Mouse (Mus musculus): ENCODE measurements around the gene Pcsk5. TPM values are rescaled to one million over a fixed set of nuclear protein-coding genes. Genes with fewer than 3 reads are reported as not detected.

Pcsk5 gene
- 10.0 and 12.1 TPM in 2 replicates for polyA plus RNA-seq (2015; fragmentation: Nextera tagmentation; extraction: Ambion mirVana)

DNA sequence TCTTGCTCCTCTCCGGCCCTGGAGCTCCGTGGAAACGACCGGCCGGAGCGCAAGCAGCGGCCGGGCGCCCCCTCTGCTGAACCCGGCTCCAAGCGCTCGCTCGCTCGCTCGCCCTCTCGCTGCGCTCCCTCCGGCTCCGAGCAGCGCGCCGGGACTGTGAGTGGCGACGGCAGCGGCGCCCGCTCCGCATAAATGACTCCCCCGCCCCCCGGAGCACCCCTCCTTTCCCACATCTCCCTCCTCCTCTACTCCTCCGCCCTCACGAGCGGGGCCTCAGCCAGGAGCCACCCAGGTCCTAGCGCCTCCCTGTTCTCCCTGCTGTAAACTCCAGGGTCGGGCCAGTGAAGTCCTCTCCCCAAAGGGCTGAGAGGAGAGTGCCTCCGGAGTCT, at the start of gene Pcsk5:
Pcsk5 (minus strand) TSS at position 162 of the 389 bp plus-strand sequence.
- WGBS, result 0% methylated on average over 35 of the region's 36 CpGs
- no peaks in the 10 kb centered on the region for H3K27me3 ChIP-seq (ENCODE audit: control insufficient read depth, insufficient read depth, low read length)
- no peaks in the 10 kb centered on the region for H3K36me3 ChIP-seq (ENCODE audit: control insufficient read depth, insufficient read depth)
- peak within 1 kb of the TSS; percentile 93 for H3K27ac ChIP-seq (ENCODE audit: low read length)
- H3K9me3 ChIP-seq (replicated peaks; ENCODE audit: control insufficient read depth, low read length), result no peaks in the 10 kb centered on the region
- ATAC-seq (replicated peaks; ENCODE audit: extremely low read depth, insufficient read depth, low FRiP score), result peak; percentile 96
- H3K4me2 ChIP-seq (ENCODE audit: low read depth, low read length), result peak within 1 kb of the TSS; percentile 98
- H3K4me1 ChIP-seq (ENCODE audit: control insufficient read depth, insufficient read depth, low read length), result peaks cover 31% of the 10 kb centered on the region
- peak within 1 kb of the TSS; percentile 84 for H3K4me3 ChIP-seq (ENCODE audit: low read length)
- peak within 1 kb of the TSS; percentile 86 for H3K9ac ChIP-seq (ENCODE audit: low read length)

DNA sequence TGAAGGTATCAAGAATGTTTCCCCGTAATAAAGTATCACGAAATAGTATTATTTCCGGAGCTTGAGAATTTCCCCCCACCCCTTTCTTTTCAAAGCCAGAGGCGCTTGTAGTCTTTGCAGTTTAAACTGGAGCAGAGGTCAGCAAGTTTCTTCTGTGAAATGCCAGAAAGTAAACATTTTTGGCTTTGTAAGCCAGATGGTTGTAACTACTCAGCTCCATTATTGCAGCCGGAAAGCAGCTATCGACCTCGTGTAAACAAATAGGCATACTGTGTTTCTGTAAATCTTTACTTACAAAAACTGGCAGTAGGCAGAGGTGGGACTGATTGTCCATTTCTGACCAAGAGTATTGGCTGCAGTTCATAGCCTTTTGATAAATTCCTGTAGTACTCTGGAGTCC, 38.4 kb upstream of the Pcsk5 start:
- WGBS, result 73% methylated on average over 7 of the region's 7 CpGs
- Histone ChIP-seq H3K4me1 (ENCODE audit: control insufficient read depth, insufficient read depth, low read length) (no peaks in the 10 kb centered on the region), H3K4me2 (ENCODE audit: low read depth, low read length) (no peak overlapping the region), H3K4me3 (ENCODE audit: low read length) (no peak overlapping the region), H3K9me3 (replicated peaks; ENCODE audit: control insufficient read depth, low read length) (no peaks in the 10 kb centered on the region), H3K36me3 (ENCODE audit: control insufficient read depth, insufficient read depth) (no peaks in the 10 kb centered on the region), H3K27me3 (ENCODE audit: control insufficient read depth, insufficient read depth, low read length) (no peaks in the 10 kb centered on the region), H3K27ac (ENCODE audit: low read length) (no peak overlapping the region), H3K9ac (ENCODE audit: low read length) (no peak overlapping the region)
- ATAC-seq (replicated peaks; ENCODE audit: extremely low read depth, insufficient read depth, low FRiP score), result no peak

DNA sequence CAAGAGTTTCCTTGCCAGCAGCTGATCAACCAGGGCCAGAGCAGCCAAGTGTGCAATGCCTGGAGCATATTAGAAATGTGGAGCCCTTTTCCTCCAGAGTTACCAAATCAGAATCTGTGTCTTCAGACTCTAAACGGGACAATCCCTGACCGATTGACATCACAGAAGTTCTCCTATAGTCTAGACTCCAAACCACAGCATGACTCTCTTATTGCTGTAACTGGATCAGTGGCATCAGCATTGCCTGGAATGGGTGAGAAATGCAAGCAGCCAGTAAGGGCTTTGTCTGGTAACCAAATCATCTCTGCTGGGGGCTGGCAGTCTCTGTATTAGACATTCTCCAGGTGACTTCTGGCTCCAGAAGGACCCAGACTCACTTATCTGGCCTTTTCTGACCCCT, 37.0 kb upstream of the Pcsk5 start:
- no peak overlapping the region for H3K9ac ChIP-seq (ENCODE audit: low read length)
- no peak overlapping the region for H3K27ac ChIP-seq (ENCODE audit: low read length)
- H3K9me3 ChIP-seq (replicated peaks; ENCODE audit: control insufficient read depth, low read length), result no peaks in the 10 kb centered on the region
- 80% methylated on average over 2 of the region's 2 CpGs for WGBS
- H3K4me2 ChIP-seq (ENCODE audit: low read depth, low read length), result no peak overlapping the region
- H3K27me3 ChIP-seq (ENCODE audit: control insufficient read depth, insufficient read depth, low read length), result no peaks in the 10 kb centered on the region
- ATAC-seq (replicated peaks; ENCODE audit: extremely low read depth, insufficient read depth, low FRiP score), result no peak
- H3K36me3 ChIP-seq (ENCODE audit: control insufficient read depth, insufficient read depth), result no peaks in the 10 kb centered on the region
- no peak overlapping the region for H3K4me3 ChIP-seq (ENCODE audit: low read length)
- no peaks in the 10 kb centered on the region for H3K4me1 ChIP-seq (ENCODE audit: control insufficient read depth, insufficient read depth, low read length)

DNA sequence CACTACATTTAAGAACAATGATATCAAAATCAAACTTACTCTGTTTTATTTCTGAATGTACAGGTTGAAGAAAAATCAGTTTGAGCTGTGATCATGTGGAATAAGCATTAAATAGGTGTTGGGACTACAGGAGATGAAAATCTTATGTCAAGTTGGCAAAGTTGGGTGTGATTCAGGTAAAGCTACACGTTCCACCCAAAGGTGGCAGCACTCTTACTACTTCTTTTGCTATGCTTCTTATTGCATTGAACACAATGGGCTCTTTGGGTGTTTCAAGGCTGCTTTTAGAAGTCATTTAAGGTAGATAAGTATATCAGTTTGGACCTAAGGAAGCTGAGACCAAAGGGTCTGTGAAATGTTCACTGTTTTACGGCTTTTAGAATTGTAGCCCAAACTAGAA, 36.3 kb upstream of the Pcsk5 start:
- Histone ChIP-seq H3K4me3 (ENCODE audit: low read length) (no peak overlapping the region), H3K9ac (ENCODE audit: low read length) (no peak overlapping the region), H3K27ac (ENCODE audit: low read length) (no peak overlapping the region), H3K4me2 (ENCODE audit: low read depth, low read length) (no peak overlapping the region), H3K4me1 (ENCODE audit: control insufficient read depth, insufficient read depth, low read length) (no peaks in the 10 kb centered on the region), H3K9me3 (replicated peaks; ENCODE audit: control insufficient read depth, low read length) (no peaks in the 10 kb centered on the region), H3K36me3 (ENCODE audit: control insufficient read depth, insufficient read depth) (no peaks in the 10 kb centered on the region), H3K27me3 (ENCODE audit: control insufficient read depth, insufficient read depth, low read length) (no peaks in the 10 kb centered on the region)
- no peak for ATAC-seq (replicated peaks; ENCODE audit: extremely low read depth, insufficient read depth, low FRiP score)
- WGBS, result 47% methylated on average over 2 of the region's 2 CpGs

DNA sequence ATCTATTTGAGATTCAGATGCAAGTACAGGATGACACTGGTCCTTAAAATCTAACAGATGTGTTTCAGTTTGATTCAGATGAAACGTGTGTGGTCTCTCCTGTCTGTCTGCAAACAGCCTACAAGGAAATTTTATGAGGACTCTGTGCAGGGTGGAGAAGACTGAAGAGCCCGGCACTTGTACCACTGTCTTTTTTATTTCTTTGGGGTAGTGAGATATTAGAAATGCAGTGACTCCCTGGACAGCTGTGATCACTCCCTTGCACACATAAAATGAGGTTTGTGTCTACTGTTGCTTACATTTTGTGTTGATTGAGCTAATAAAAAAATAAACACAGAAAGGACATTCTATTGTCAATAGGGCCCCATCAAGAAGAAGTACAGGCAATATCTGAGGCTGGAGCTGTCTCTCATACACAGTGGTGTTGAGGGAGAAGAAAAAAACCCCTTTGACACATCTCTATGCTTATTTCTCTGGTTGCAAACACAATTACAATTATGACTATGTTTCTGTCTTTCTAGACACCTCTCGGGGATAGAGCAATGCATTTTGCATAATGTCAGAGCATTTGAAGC, 29.0 kb upstream of the Pcsk5 start:
- WGBS, result 69% methylated on average over 3 of the region's 3 CpGs
- ATAC-seq (replicated peaks; ENCODE audit: extremely low read depth, insufficient read depth, low FRiP score), result no peak
- H3K4me3 ChIP-seq (ENCODE audit: low read length), result no peak overlapping the region
- no peaks in the 10 kb centered on the region for H3K4me1 ChIP-seq (ENCODE audit: control insufficient read depth, insufficient read depth, low read length)
- H3K4me2 ChIP-seq (ENCODE audit: low read depth, low read length), result no peak overlapping the region
- H3K36me3 ChIP-seq (ENCODE audit: control insufficient read depth, insufficient read depth), result no peaks in the 10 kb centered on the region
- H3K9me3 ChIP-seq (replicated peaks; ENCODE audit: control insufficient read depth, low read length), result no peaks in the 10 kb centered on the region
- H3K27ac ChIP-seq (ENCODE audit: low read length), result no peak overlapping the region
- H3K9ac ChIP-seq (ENCODE audit: low read length), result no peak overlapping the region
- H3K27me3 ChIP-seq (ENCODE audit: control insufficient read depth, insufficient read depth, low read length), result no peaks in the 10 kb centered on the region

DNA sequence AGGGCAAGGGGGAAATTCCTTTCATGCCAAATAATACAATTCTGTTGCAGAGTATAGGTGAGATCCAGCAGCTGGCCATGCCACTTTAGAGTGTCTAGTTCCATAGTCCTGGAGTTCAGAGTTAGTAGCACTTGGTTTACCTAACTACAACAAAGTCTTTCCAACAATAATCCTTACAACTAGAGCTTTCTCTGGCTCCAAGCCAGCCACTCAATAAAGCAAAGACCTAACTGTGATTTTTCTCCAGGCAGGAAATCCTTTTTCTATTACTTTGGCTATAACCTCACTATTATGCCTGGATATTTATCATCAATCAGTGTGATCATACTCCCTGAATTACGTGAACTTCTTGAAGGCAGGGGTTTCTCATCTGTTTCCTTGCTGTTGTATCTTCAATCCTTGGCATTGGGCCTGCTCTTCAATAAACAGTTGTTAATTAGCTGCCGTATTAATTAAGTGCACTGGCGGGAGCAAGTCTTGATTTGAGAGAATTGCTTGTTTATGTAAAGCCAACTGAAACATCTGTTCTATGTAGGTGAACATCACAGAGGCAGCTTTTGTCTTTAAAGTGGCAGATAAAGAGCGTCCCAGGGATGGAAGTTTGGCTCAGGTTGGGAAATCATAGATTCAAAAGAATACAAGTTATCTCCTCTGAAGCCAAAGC, 23.1 kb upstream of the Pcsk5 start:
- Histone ChIP-seq H3K4me1 (ENCODE audit: control insufficient read depth, insufficient read depth, low read length) (no peaks in the 10 kb centered on the region), H3K36me3 (ENCODE audit: control insufficient read depth, insufficient read depth) (no peaks in the 10 kb centered on the region), H3K9me3 (replicated peaks; ENCODE audit: control insufficient read depth, low read length) (no peaks in the 10 kb centered on the region), H3K27me3 (ENCODE audit: control insufficient read depth, insufficient read depth, low read length) (no peaks in the 10 kb centered on the region), H3K27ac (ENCODE audit: low read length) (no peak overlapping the region), H3K9ac (ENCODE audit: low read length) (no peak overlapping the region), H3K4me2 (ENCODE audit: low read depth, low read length) (no peak overlapping the region), H3K4me3 (ENCODE audit: low read length) (no peak overlapping the region)
- WGBS, result 59% methylated on average over 4 of the region's 4 CpGs
- ATAC-seq (replicated peaks; ENCODE audit: extremely low read depth, insufficient read depth, low FRiP score), result no peak

DNA sequence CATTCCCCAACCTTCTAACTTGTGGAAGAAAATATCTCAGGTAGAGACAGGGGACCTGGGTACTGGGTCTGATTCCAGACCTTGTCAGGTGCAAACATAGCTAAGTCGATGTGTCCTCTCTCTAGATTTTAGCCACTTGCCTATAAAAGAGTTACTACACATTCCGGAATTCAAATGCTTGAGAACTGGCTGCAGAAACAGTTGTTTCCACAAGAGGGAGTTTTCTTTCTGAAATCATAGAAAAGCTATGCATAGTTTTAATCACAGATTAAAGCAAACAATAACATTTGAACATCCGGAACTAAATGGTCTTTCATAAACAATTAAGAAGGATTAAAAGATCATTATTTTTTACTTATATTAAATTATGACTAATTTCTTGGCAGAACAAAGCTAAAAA, 19.3 kb upstream of the Pcsk5 start:
- no peak overlapping the region for H3K9ac ChIP-seq (ENCODE audit: low read length)
- H3K27ac ChIP-seq (ENCODE audit: low read length), result no peak overlapping the region
- H3K4me1 ChIP-seq (ENCODE audit: control insufficient read depth, insufficient read depth, low read length), result no peaks in the 10 kb centered on the region
- no peaks in the 10 kb centered on the region for H3K27me3 ChIP-seq (ENCODE audit: control insufficient read depth, insufficient read depth, low read length)
- H3K9me3 ChIP-seq (replicated peaks; ENCODE audit: control insufficient read depth, low read length), result no peaks in the 10 kb centered on the region
- WGBS, result 55% methylated on average over 3 of the region's 3 CpGs
- H3K4me2 ChIP-seq (ENCODE audit: low read depth, low read length), result no peak overlapping the region
- no peak for ATAC-seq (replicated peaks; ENCODE audit: extremely low read depth, insufficient read depth, low FRiP score)
- no peak overlapping the region for H3K4me3 ChIP-seq (ENCODE audit: low read length)
- H3K36me3 ChIP-seq (ENCODE audit: control insufficient read depth, insufficient read depth), result no peaks in the 10 kb centered on the region

DNA sequence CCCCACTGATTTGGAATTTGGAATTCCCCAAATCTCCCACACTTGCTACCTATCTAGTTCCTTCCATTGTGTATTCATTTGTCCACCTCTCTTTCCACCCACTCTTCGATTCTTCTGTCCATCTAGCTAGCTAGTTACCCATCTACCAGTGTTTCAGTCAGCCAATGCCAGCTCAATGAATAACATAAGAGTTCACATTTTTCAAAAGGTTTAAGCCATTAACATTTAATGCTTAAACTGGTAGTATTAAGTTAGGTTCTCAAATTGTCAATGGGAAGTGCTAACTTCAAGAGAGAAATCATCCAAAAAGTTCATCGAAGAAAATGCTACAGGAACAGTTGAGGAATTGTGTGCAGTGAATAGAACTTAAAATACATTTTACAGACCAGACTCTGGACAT, 11.0 kb upstream of the Pcsk5 start:
- no peak for ATAC-seq (replicated peaks; ENCODE audit: extremely low read depth, insufficient read depth, low FRiP score)
- Histone ChIP-seq H3K4me2 (ENCODE audit: low read depth, low read length) (no peak overlapping the region), H3K9ac (ENCODE audit: low read length) (no peak overlapping the region), H3K36me3 (ENCODE audit: control insufficient read depth, insufficient read depth) (no peaks in the 10 kb centered on the region), H3K9me3 (replicated peaks; ENCODE audit: control insufficient read depth, low read length) (no peaks in the 10 kb centered on the region), H3K4me1 (ENCODE audit: control insufficient read depth, insufficient read depth, low read length) (no peaks in the 10 kb centered on the region), H3K27ac (ENCODE audit: low read length) (no peak overlapping the region), H3K4me3 (ENCODE audit: low read length) (no peak overlapping the region), H3K27me3 (ENCODE audit: control insufficient read depth, insufficient read depth, low read length) (no peaks in the 10 kb centered on the region)
- 70% methylated on average over 2 of the region's 2 CpGs for WGBS

DNA sequence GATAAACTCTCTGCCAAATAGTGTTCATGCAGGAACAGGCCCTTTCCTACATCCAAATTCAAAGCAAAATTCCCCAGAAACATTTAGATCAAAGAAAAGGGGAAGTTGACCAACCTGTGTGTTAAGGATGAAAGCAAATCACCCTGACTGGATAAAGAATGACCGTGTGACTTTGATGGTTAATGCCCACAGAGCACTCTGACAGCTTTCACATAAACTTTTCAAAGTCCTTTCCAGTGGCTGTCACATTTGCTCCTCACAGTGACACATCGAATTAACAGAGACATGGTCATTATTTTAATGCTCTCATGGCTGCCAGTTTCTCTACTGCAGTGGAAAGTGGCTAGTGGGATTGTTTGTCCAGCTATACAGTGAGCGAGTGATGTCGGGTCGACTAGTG, 8.5 kb upstream of the Pcsk5 start:
- no peaks in the 10 kb centered on the region for H3K27me3 ChIP-seq (ENCODE audit: control insufficient read depth, insufficient read depth, low read length)
- no peaks in the 10 kb centered on the region for H3K9me3 ChIP-seq (replicated peaks; ENCODE audit: control insufficient read depth, low read length)
- no peak overlapping the region for H3K9ac ChIP-seq (ENCODE audit: low read length)
- no peak overlapping the region for H3K4me2 ChIP-seq (ENCODE audit: low read depth, low read length)
- no peak overlapping the region for H3K27ac ChIP-seq (ENCODE audit: low read length)
- ATAC-seq (replicated peaks; ENCODE audit: extremely low read depth, insufficient read depth, low FRiP score), result no peak
- no peak overlapping the region for H3K4me3 ChIP-seq (ENCODE audit: low read length)
- no peaks in the 10 kb centered on the region for H3K36me3 ChIP-seq (ENCODE audit: control insufficient read depth, insufficient read depth)
- H3K4me1 ChIP-seq (ENCODE audit: control insufficient read depth, insufficient read depth, low read length), result no peaks in the 10 kb centered on the region
- 49% methylated on average over 5 of the region's 5 CpGs for WGBS

Data from heart, embryonic 16.5 days (tissue).